Mouse (Mus musculus): Measurements from ENCODE around the gene Sc5d. TPM values are rescaled to one million over a fixed set of nuclear protein-coding genes. Genes with fewer than 3 reads are reported as not detected.

Gene Sc5d
- polyA plus RNA-seq, 1 experiment from 2014 or later = 106 TPM

GRCm38 (mm10) chr9:42270081-42270480 is 6.0 kb upstream of the Sc5d start:
- H3K9ac ChIP-seq (ENCODE audit: low read depth, low read length) = no peak overlapping the region
- no peaks in the 10 kb centered on the region for H3K36me3 ChIP-seq (ENCODE audit: control insufficient read depth, insufficient read depth, low read length)
- H3K27me3 ChIP-seq (replicated peaks; ENCODE audit: control insufficient read depth, insufficient read depth, low read length) = no peaks in the 10 kb centered on the region
- 84% methylated on average over 5 of the region's 5 CpGs for WGBS
- H3K9me3 ChIP-seq (ENCODE audit: control insufficient read depth, low read length) = no peaks in the 10 kb centered on the region
- no peak for ATAC-seq
- no peak overlapping the region for H3K4me2 ChIP-seq (ENCODE audit: low read depth, low read length)
- no peak overlapping the region for H3K4me3 ChIP-seq (ENCODE audit: low read length)
- peaks cover 7% of the 10 kb centered on the region for H3K4me1 ChIP-seq (ENCODE audit: control insufficient read depth, insufficient read depth, low read length)
- no peak overlapping the region for H3K27ac ChIP-seq (ENCODE audit: low read length)

GRCm38 (mm10) chr9:42268371-42268770 is 4.3 kb upstream of the Sc5d start:
- H3K4me1 ChIP-seq (ENCODE audit: control insufficient read depth, insufficient read depth, low read length) = peaks cover 12% of the 10 kb centered on the region

GRCm38 (mm10) chr9:42265309-42265708 is 1.3 kb upstream of the Sc5d start:
- no peak overlapping the region for H3K27ac ChIP-seq (ENCODE audit: low read length)
- WGBS = 83% methylated on average over 4 of the region's 4 CpGs
- ATAC-seq = no peak

More at GRCm38 (mm10) chr9:42268371-42268770, 4.3 kb upstream of the Sc5d start:
- Histone ChIP-seq H3K9me3 (ENCODE audit: control insufficient read depth, low read length) (no peaks in the 10 kb centered on the region), H3K4me2 (ENCODE audit: low read depth, low read length) (no peak overlapping the region), H3K36me3 (ENCODE audit: control insufficient read depth, insufficient read depth, low read length) (no peaks in the 10 kb centered on the region), H3K4me3 (ENCODE audit: low read length) (no peak overlapping the region), H3K27ac (ENCODE audit: low read length) (no peak overlapping the region), H3K9ac (ENCODE audit: low read depth, low read length) (no peak overlapping the region), H3K27me3 (replicated peaks; ENCODE audit: control insufficient read depth, insufficient read depth, low read length) (no peaks in the 10 kb centered on the region)
- WGBS = 70% methylated on average over 5 of the region's 5 CpGs
- ATAC-seq = no peak

DNA sequence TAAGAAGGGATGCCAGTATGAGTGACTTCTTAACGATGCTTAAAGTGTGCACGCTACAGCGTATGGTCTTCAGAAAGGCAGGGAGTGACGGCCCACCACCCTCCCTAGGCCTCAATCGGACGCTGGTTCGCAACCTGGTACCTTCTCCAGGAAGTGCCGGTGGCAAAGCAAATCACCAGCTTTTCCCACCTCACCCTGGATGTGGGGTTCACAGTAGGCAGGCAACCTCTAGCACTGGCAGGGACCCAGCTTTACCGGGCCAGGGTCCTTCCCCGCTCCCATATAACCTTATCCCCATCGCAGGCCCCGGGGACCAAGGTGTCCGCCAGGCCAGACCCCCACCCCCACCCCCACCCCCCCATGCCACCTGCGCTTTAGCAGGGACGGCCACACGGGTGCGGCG is 346 bp downstream of the Sc5d start:
- H3K27ac ChIP-seq (ENCODE audit: low read length) = peak overlapping the region; percentile 68
- H3K9ac ChIP-seq (ENCODE audit: low read depth, low read length) = peak overlapping the region; percentile 92
- no peaks in the 10 kb centered on the region for H3K36me3 ChIP-seq (ENCODE audit: control insufficient read depth, insufficient read depth, low read length)
- peak overlapping the region; percentile 64 for H3K4me2 ChIP-seq (ENCODE audit: low read depth, low read length)
- WGBS = 1% methylated on average over 17 of the region's 18 CpGs
- H3K4me1 ChIP-seq (ENCODE audit: control insufficient read depth, insufficient read depth, low read length) = peaks cover 20% of the 10 kb centered on the region
- no peaks in the 10 kb centered on the region for H3K9me3 ChIP-seq (ENCODE audit: control insufficient read depth, low read length)
- peak; percentile 58 for ATAC-seq
- no peaks in the 10 kb centered on the region for H3K27me3 ChIP-seq (replicated peaks; ENCODE audit: control insufficient read depth, insufficient read depth, low read length)
- H3K4me3 ChIP-seq (ENCODE audit: low read length) = peak overlapping the region; percentile 77

More at GRCm38 (mm10) chr9:42265309-42265708, 1.3 kb upstream of the Sc5d start:
- H3K4me3 ChIP-seq (ENCODE audit: low read length) = no peak overlapping the region
- H3K4me1 ChIP-seq (ENCODE audit: control insufficient read depth, insufficient read depth, low read length) = peaks cover 23% of the 10 kb centered on the region
- H3K9me3 ChIP-seq (ENCODE audit: control insufficient read depth, low read length) = no peaks in the 10 kb centered on the region
- H3K27me3 ChIP-seq (replicated peaks; ENCODE audit: control insufficient read depth, insufficient read depth, low read length) = no peaks in the 10 kb centered on the region
- H3K36me3 ChIP-seq (ENCODE audit: control insufficient read depth, insufficient read depth, low read length) = no peaks in the 10 kb centered on the region
- H3K4me2 ChIP-seq (ENCODE audit: low read depth, low read length) = no peak overlapping the region
- H3K9ac ChIP-seq (ENCODE audit: low read depth, low read length) = no peak overlapping the region

DNA sequence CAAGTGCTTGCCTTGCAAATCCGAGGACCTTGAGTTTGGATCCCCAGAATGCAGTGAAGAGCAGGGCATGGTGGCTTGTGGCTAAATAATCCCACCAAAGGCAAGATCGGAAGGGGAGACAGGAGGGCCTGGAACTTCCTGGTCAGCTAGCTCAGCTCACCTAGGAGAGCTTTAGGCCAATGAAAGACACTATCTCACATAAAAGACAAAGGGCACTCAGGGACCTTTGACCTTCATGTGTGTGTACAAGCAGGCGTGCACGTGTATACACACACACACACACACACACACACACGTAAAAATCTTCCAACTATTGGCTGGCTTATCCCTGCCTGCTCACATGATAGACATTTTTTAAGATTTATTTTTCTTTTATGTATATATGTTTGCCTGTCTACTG is 3.6 kb downstream of the Sc5d start:
- H3K4me3 ChIP-seq (ENCODE audit: low read length) = no peak overlapping the region
- peaks cover 4% of the 10 kb centered on the region; the same call in 1 of the 2 replicates for H3K36me3 ChIP-seq (ENCODE audit: control insufficient read depth, insufficient read depth, low read length)
- peaks cover 16% of the 10 kb centered on the region for H3K4me1 ChIP-seq (ENCODE audit: control insufficient read depth, insufficient read depth, low read length)
- H3K27me3 ChIP-seq (replicated peaks; ENCODE audit: control insufficient read depth, insufficient read depth, low read length) = no peaks in the 10 kb centered on the region
- no peak overlapping the region for H3K4me2 ChIP-seq (ENCODE audit: low read depth, low read length)
- no peak overlapping the region for H3K9ac ChIP-seq (ENCODE audit: low read depth, low read length)
- H3K27ac ChIP-seq (ENCODE audit: low read length) = no peak overlapping the region
- WGBS = 74% methylated on average over 5 of the region's 5 CpGs
- no peak for ATAC-seq
- no peaks in the 10 kb centered on the region for H3K9me3 ChIP-seq (ENCODE audit: control insufficient read depth, low read length)

DNA sequence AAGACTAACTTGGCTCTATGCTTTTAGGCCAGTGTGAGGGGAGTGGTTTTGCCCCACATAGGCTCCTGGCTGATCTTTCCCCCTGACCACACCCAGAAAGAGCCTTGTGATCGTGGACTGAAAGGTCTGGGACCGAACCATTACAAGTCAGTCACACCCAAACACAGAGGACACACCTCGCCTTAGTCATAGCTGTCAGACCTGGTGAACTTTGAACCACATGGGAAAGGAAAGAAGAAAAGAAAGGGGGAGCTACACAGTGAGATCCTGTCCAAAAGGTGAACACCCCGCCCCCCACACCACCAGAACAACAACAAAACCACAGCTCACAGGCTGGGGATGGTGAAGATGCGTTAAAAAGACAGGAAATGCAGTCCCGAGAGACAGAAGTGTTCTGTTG is 14.9 kb downstream of the Sc5d start:
- Histone ChIP-seq H3K4me2 (ENCODE audit: low read depth, low read length) (no peak overlapping the region), H3K27ac (ENCODE audit: low read length) (0 out of 2 replicates have a peak overlapping the region, but pooled peaks have one; percentile 45)
- WGBS = 59% methylated on average over 6 of the region's 6 CpGs

DNA sequence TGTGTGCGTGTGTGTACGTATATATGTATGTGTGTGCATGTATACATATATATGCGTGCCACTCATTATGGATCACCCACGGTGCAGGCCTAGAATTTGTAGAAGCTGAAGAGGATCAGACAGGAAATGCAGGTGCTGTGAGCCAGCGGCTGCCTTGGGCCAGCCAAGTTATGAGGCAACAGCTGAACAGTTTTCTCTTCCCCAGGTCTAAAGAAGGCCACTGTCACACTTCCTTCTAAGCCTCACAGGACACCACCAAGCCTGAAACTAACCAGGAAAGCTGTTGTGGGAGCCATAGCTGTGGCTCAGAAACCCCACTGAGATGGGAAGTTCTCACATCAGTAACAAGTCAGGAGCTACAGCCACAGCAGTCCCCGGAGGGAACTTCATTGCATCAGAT is 17.4 kb downstream of the Sc5d start:
- Histone ChIP-seq H3K27ac (ENCODE audit: low read length) (no peak overlapping the region), H3K27me3 (replicated peaks; ENCODE audit: control insufficient read depth, insufficient read depth, low read length) (no peaks in the 10 kb centered on the region), H3K9ac (ENCODE audit: low read depth, low read length) (no peak overlapping the region), H3K36me3 (ENCODE audit: control insufficient read depth, insufficient read depth, low read length) (no peaks in the 10 kb centered on the region), H3K4me1 (ENCODE audit: control insufficient read depth, insufficient read depth, low read length) (no peaks in the 10 kb centered on the region; the same call in 1 of the 2 replicates), H3K4me2 (ENCODE audit: low read depth, low read length) (no peak overlapping the region), H3K9me3 (ENCODE audit: control insufficient read depth, low read length) (no peaks in the 10 kb centered on the region), H3K4me3 (ENCODE audit: low read length) (no peak overlapping the region)
- no peak for ATAC-seq
- WGBS = 87% methylated on average over 6 of the region's 6 CpGs

More for the DNA sequence above, 14.9 kb downstream of the Sc5d start:
- Histone ChIP-seq H3K27me3 (replicated peaks; ENCODE audit: control insufficient read depth, insufficient read depth, low read length) (no peaks in the 10 kb centered on the region), H3K36me3 (ENCODE audit: control insufficient read depth, insufficient read depth, low read length) (no peaks in the 10 kb centered on the region), H3K4me3 (ENCODE audit: low read length) (no peak overlapping the region), H3K9me3 (ENCODE audit: control insufficient read depth, low read length) (no peaks in the 10 kb centered on the region), H3K4me1 (ENCODE audit: control insufficient read depth, insufficient read depth, low read length) (no peaks in the 10 kb centered on the region; the same call in 1 of the 2 replicates), H3K9ac (ENCODE audit: low read depth, low read length) (no peak overlapping the region)
- peak; percentile 92 for ATAC-seq

DNA sequence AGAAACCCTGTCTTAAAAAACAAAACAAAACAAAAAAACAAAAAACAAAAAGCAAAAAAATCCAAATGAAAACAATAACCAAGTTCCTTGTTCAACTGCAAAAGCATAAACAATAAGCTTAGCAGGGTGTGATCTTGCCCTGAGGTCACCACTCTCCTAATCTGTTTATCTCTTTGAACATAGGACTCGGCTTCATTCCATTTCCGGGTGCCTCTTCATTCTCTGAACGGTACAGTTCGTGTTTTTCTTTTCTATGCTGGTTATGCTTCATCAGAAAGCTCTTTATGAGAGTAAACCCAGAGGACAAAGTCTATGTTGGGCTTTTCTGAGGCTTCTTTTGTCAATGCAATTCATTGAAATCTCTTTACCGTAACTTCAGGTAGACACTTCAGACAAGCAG is 19.9 kb downstream of the Sc5d start:
- H3K27me3 ChIP-seq (replicated peaks; ENCODE audit: control insufficient read depth, insufficient read depth, low read length) = no peaks in the 10 kb centered on the region
- peaks cover 4% of the 10 kb centered on the region for H3K4me1 ChIP-seq (ENCODE audit: control insufficient read depth, insufficient read depth, low read length)
- H3K36me3 ChIP-seq (ENCODE audit: control insufficient read depth, insufficient read depth, low read length) = no peaks in the 10 kb centered on the region
- no peak overlapping the region for H3K9ac ChIP-seq (ENCODE audit: low read depth, low read length)
- no peak overlapping the region for H3K4me2 ChIP-seq (ENCODE audit: low read depth, low read length)
- H3K27ac ChIP-seq (ENCODE audit: low read length) = no peak overlapping the region
- 58% methylated on average over 5 of the region's 5 CpGs for WGBS
- H3K9me3 ChIP-seq (ENCODE audit: control insufficient read depth, low read length) = no peaks in the 10 kb centered on the region
- 0 out of 2 replicates have a peak, but pooled peaks have one; percentile 25 for ATAC-seq
- H3K4me3 ChIP-seq (ENCODE audit: low read length) = no peak overlapping the region

DNA sequence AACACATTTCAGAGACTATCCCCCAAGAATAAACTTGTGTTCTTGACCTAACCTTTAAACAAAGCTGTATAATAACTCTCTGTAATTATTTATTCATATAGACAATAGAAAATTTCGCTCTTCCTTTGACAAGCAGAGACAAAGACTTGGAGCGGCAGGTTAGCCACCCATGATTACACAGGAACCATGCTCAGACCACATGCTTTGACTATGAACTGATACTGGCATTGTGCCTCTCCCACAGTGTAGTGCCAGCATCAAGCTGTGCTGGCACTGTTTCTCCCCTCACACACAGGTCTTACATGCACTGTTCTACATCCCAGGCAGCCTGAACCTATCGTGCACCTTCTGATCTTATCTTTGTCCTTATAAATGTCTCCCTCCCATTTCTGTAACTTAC is 23.0 kb downstream of the Sc5d start:
- Histone ChIP-seq H3K36me3 (ENCODE audit: control insufficient read depth, insufficient read depth, low read length) (no peaks in the 10 kb centered on the region), H3K4me2 (ENCODE audit: low read depth, low read length) (no peak overlapping the region), H3K4me3 (ENCODE audit: low read length) (no peak overlapping the region), H3K4me1 (ENCODE audit: control insufficient read depth, insufficient read depth, low read length) (peaks cover 4% of the 10 kb centered on the region), H3K9ac (ENCODE audit: low read depth, low read length) (no peak overlapping the region), H3K9me3 (ENCODE audit: control insufficient read depth, low read length) (no peaks in the 10 kb centered on the region), H3K27me3 (replicated peaks; ENCODE audit: control insufficient read depth, insufficient read depth, low read length) (no peaks in the 10 kb centered on the region), H3K27ac (ENCODE audit: low read length) (no peak overlapping the region)
- ATAC-seq = no peak
- 71% methylated on average over 3 of the region's 3 CpGs for WGBS

GRCm38 (mm10) chr9:42240583-42240992 is 23.5 kb downstream of the Sc5d start:
- Histone ChIP-seq H3K4me1 (ENCODE audit: control insufficient read depth, insufficient read depth, low read length) (peaks cover 4% of the 10 kb centered on the region), H3K4me3 (ENCODE audit: low read length) (no peak overlapping the region), H3K27ac (ENCODE audit: low read length) (no peak overlapping the region), H3K36me3 (ENCODE audit: control insufficient read depth, insufficient read depth, low read length) (no peaks in the 10 kb centered on the region), H3K27me3 (replicated peaks; ENCODE audit: control insufficient read depth, insufficient read depth, low read length) (no peaks in the 10 kb centered on the region), H3K4me2 (ENCODE audit: low read depth, low read length) (peak overlapping the region; percentile 30; the same call in 1 of the 2 replicates), H3K9ac (ENCODE audit: low read depth, low read length) (no peak overlapping the region), H3K9me3 (ENCODE audit: control insufficient read depth, low read length) (no peaks in the 10 kb centered on the region)
- peak; percentile 37; the same call in 1 of the 2 replicates for ATAC-seq
- 22% methylated on average over 11 of the region's 11 CpGs for WGBS
